Mouse (Mus musculus): Measurements from ENCODE around the gene Minpp1.

GRCm38 (mm10) chr19:32480791-32481442 is 4.7 kb upstream of the Minpp1 start:
- TF ChIP-seq CTCF (IDR thresholded peaks at IDR 0.05; ENCODE audit: control insufficient read depth, insufficient read depth, insufficient replicate concordance, low read depth, low read length) (no peak), POLR2A (IDR thresholded peaks at IDR 0.05; ENCODE audit: control insufficient read depth, low read depth, low read length) (no peak)
